Mouse (Mus musculus) embryonic facial prominence, embryonic 10.5 days (tissue): ENCODE results near the gene Dnmt3a. TPM values are rescaled to one million over a fixed set of nuclear protein-coding genes. Genes with fewer than 3 reads are reported as not detected.

Experiments
- DNase-seq: peaks from one replicate; pipeline ENCODE4 v3.0.0-alpha.2; 2017; ENCODE audit warnings: low spot score
- H3K27ac ChIP-seq: fragments of 300-500 bp; sonication (generic); replicated peaks from 2 replicates; pipeline ENCODE4 v1.5.1; 2016; ENCODE audit warnings: mild to moderate bottlenecking
- H3K27me3 ChIP-seq: fragments of 300-500 bp; sonication (generic); replicated peaks from 2 replicates; pipeline ENCODE4 v1.6.1; 2016; ENCODE audit warnings: low read depth, mild to moderate bottlenecking; ENCODE audit not compliant: poor library complexity, severe bottlenecking
- H3K36me3 ChIP-seq: fragments of 300-500 bp; sonication (generic); replicated peaks from 2 replicates; pipeline ENCODE4 v1.6.1; 2016; ENCODE audit warnings: mild to moderate bottlenecking, moderate library complexity
- H3K4me1 ChIP-seq: fragments of 300-500 bp; sonication (generic); 2 replicates; pipeline ENCODE4 v1.6.1; 2016
- H3K4me3 ChIP-seq: fragments of 300-500 bp; sonication (generic); 2 replicates; pipeline ENCODE4 v1.5.1; 2016; ENCODE audit warnings: mild to moderate bottlenecking, moderate library complexity
- H3K9me3 ChIP-seq: fragments of 300-500 bp; sonication (generic); 2 replicates; pipeline ENCODE4 v1.6.1; 2016; ENCODE audit warnings: mild to moderate bottlenecking
- WGBS: fragments of 180-500 bp; shearing (Covaris S2); methylation state at CpG from one replicate; pipeline ENCODE4 v1.1.7; 2016; 5-methylcytosine and 5-hydroxymethylcytosine counted together
- polyA plus RNA-seq: library from polyadenylated mRNA; unstranded; fragments of >200 nt; fragmentation: Nextera tagmentation; extraction: Ambion mirVana; gene quantifications from 2 replicates; pipeline ENCODE4 v1.2.1, GENCODE M21; 2016

Gene Dnmt3a
- polyA plus RNA-seq, 1 experiment from 2014 or later: 179 TPM

- H3K9me3 ChIP-seq: no peaks in the 10 kb centered on the region
- H3K4me1 ChIP-seq: peaks cover 77% of the 10 kb centered on the region
- WGBS: 3% methylated on average over 15 of the region's 15 CpGs
- peak; percentile 74 for DNase-seq
- H3K4me3 ChIP-seq: peak overlapping the region; percentile 69
- H3K27me3 ChIP-seq: no peaks in the 10 kb centered on the region; the same call in 1 of the 2 replicates
- H3K36me3 ChIP-seq: peaks cover 35% of the 10 kb centered on the region
- peak overlapping the region; percentile 96 for H3K27ac ChIP-seq
Observed at GRCm38 (mm10) chr12:3892240-3893059, 86.6 kb downstream of the Dnmt3a start.

GRCm38 (mm10) chr12:3893335-3893734 is 87.5 kb downstream of the Dnmt3a start:
- Histone ChIP-seq H3K27ac (peak overlapping the region; percentile 96), H3K4me3 (peak overlapping the region; percentile 69), H3K27me3 (no peaks in the 10 kb centered on the region; the same call in 1 of the 2 replicates), H3K36me3 (peaks cover 44% of the 10 kb centered on the region), H3K4me1 (peaks cover 68% of the 10 kb centered on the region), H3K9me3 (no peaks in the 10 kb centered on the region)
- DNase-seq: no peak
- 51% methylated on average over 6 of the region's 6 CpGs for WGBS

GRCm38 (mm10) chr12:3894525-3894924 is 88.7 kb downstream of the Dnmt3a start:
- Histone ChIP-seq H3K36me3 (peaks cover 56% of the 10 kb centered on the region), H3K27ac (no peak overlapping the region), H3K27me3 (no peaks in the 10 kb centered on the region), H3K9me3 (no peaks in the 10 kb centered on the region), H3K4me3 (no peak overlapping the region), H3K4me1 (peaks cover 57% of the 10 kb centered on the region)
- DNase-seq: no peak
- 79% methylated on average over 7 of the region's 7 CpGs for WGBS

- H3K4me3 ChIP-seq: no peak overlapping the region
- no peaks in the 10 kb centered on the region for H3K9me3 ChIP-seq
- no peaks in the 10 kb centered on the region for H3K27me3 ChIP-seq
- H3K36me3 ChIP-seq: peaks cover 78% of the 10 kb centered on the region
- no peak overlapping the region for H3K27ac ChIP-seq
- WGBS: 91% methylated on average over 9 of the region's 9 CpGs
- H3K4me1 ChIP-seq: peaks cover 38% of the 10 kb centered on the region
- DNase-seq: no peak
Observed at GRCm38 (mm10) chr12:3897057-3897545, 91.3 kb downstream of the Dnmt3a start.

- no peak for DNase-seq
- Histone ChIP-seq H3K9me3 (no peaks in the 10 kb centered on the region), H3K27me3 (no peaks in the 10 kb centered on the region), H3K4me1 (peaks cover 21% of the 10 kb centered on the region), H3K27ac (no peak overlapping the region), H3K36me3 (peaks cover 95% of the 10 kb centered on the region), H3K4me3 (no peak overlapping the region)
- WGBS: 93% methylated on average over 2 of the region's 2 CpGs
Observed at GRCm38 (mm10) chr12:3898811-3899210, 93.0 kb downstream of the Dnmt3a start.

- Histone ChIP-seq H3K4me1 (no peaks in the 10 kb centered on the region), H3K36me3 (peaks cover 92% of the 10 kb centered on the region), H3K9me3 (no peaks in the 10 kb centered on the region), H3K27ac (no peak overlapping the region), H3K27me3 (no peaks in the 10 kb centered on the region), H3K4me3 (no peak overlapping the region)
- 95% methylated on average over 9 of the region's 9 CpGs for WGBS
- no peak for DNase-seq
Observed at GRCm38 (mm10) chr12:3905436-3905835, 99.6 kb downstream of the Dnmt3a start.

- H3K4me3 ChIP-seq: no peak overlapping the region
- H3K36me3 ChIP-seq: peaks cover 94% of the 10 kb centered on the region
- no peak for DNase-seq
- H3K27me3 ChIP-seq: no peaks in the 10 kb centered on the region
- no peaks in the 10 kb centered on the region for H3K9me3 ChIP-seq
- no peak overlapping the region for H3K27ac ChIP-seq
- H3K4me1 ChIP-seq: no peaks in the 10 kb centered on the region
Observed at GRCm38 (mm10) chr12:3906308-3906707, 100.5 kb downstream of the Dnmt3a start.

GRCm38 (mm10) chr12:3907008-3907407 is 101.2 kb downstream of the Dnmt3a start:
- H3K9me3 ChIP-seq: no peaks in the 10 kb centered on the region
- no peaks in the 10 kb centered on the region for H3K4me1 ChIP-seq
- no peak overlapping the region for H3K27ac ChIP-seq
- no peak for DNase-seq
- H3K27me3 ChIP-seq: no peaks in the 10 kb centered on the region
- H3K36me3 ChIP-seq: peaks cover 90% of the 10 kb centered on the region
- H3K4me3 ChIP-seq: no peak overlapping the region
- WGBS: 85% methylated on average over 4 of the region's 4 CpGs

GRCm38 (mm10) chr12:3907418-3907817 is 101.6 kb downstream of the Dnmt3a start:
- peaks cover 90% of the 10 kb centered on the region for H3K36me3 ChIP-seq
- no peak for DNase-seq
- H3K9me3 ChIP-seq: no peaks in the 10 kb centered on the region
- no peaks in the 10 kb centered on the region for H3K27me3 ChIP-seq
- H3K4me1 ChIP-seq: no peaks in the 10 kb centered on the region
- 84% methylated on average over 13 of the region's 13 CpGs for WGBS
- no peak overlapping the region for H3K27ac ChIP-seq
- no peak overlapping the region for H3K4me3 ChIP-seq

- no peak for DNase-seq
- 67% methylated on average over 10 of the region's 10 CpGs for WGBS
- H3K9me3 ChIP-seq: no peaks in the 10 kb centered on the region
- H3K27ac ChIP-seq: no peak overlapping the region
- H3K27me3 ChIP-seq: no peaks in the 10 kb centered on the region
- H3K36me3 ChIP-seq: peaks cover 67% of the 10 kb centered on the region
- H3K4me3 ChIP-seq: no peak overlapping the region
- H3K4me1 ChIP-seq: no peaks in the 10 kb centered on the region
Observed at GRCm38 (mm10) chr12:3910466-3911093, 104.8 kb downstream of the Dnmt3a start.

- Histone ChIP-seq H3K36me3 (peaks cover 54% of the 10 kb centered on the region), H3K27me3 (no peaks in the 10 kb centered on the region), H3K27ac (no peak overlapping the region), H3K9me3 (no peaks in the 10 kb centered on the region), H3K4me3 (no peak overlapping the region), H3K4me1 (no peaks in the 10 kb centered on the region)
- no peak for DNase-seq
- WGBS: 91% methylated on average over 7 of the region's 7 CpGs
Observed at GRCm38 (mm10) chr12:3911831-3912348, 106.1 kb downstream of the Dnmt3a start.

- H3K36me3 ChIP-seq: peaks cover 17% of the 10 kb centered on the region; the same call in 1 of the 2 replicates
- H3K4me1 ChIP-seq: peaks cover 20% of the 10 kb centered on the region
- no peaks in the 10 kb centered on the region for H3K9me3 ChIP-seq
- no peak overlapping the region for H3K27ac ChIP-seq
- no peaks in the 10 kb centered on the region for H3K27me3 ChIP-seq
- H3K4me3 ChIP-seq: no peak overlapping the region
- WGBS: 82% methylated on average over 3 of the region's 3 CpGs
- DNase-seq: no peak
Observed at GRCm38 (mm10) chr12:3915852-3916251, 110.0 kb downstream of the Dnmt3a start.
